Mouse (Mus musculus) liver, adult 2 months (tissue): ENCODE data around the gene Nfkbid.

Experiments
- CTCF ChIP-seq: fragments of 200-500 bp; IDR thresholded peaks from 2 replicates; pipeline ENCODE4 v1.5.1; 2011; ENCODE audit warnings: low read depth, low read length, control low read depth
- POLR2A ChIP-seq: fragments of 200-500 bp; IDR thresholded peaks from 2 replicates; pipeline ENCODE4 v1.6.1; 2011; ENCODE audit warnings: low read length, control low read depth; ENCODE audit not compliant: insufficient read depth; ENCODE audit errors: extremely low read depth

DNA sequence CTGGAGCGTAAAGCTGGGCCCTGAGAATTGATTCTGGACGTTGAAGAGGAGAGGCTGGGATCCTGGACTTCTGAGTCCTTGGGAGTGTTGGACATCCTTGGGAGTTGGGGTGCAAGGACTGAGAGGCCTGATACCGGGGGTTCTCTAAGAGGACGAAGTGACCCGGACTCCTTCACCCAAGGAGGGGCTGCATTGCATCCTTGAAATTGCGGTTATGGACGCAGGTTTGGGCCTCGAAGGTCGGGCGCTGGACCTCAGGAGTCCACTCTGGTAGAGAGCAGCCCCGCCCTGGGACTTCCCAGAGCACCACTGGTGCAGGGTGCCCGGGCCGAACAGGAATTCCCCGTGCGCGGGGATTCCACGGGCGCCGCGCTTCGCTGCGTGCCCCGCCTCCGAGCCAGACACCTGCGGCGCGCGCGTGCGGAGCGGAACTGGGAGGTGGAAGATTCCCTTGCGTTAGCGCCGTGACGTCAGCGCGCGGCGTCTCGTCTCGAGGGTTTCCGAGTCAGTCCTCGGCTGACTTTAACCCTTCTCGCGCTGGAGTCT is 431 bp downstream of the Nfkbid start:
- TF ChIP-seq CTCF (no peak), POLR2A (0 out of 2 replicates have a peak, but pooled peaks have one; percentile 9)
